Mouse (Mus musculus) liver, embryonic 15.5 days (tissue): ENCODE measurements at regions not wholly inside any gene's neighbourhood (a gene's known extent, or its start where the extent isn't known, plus 50 kb on each side); places are given as distances from the start of the nearest gene placed in this dataset.
A peak's percentile ranks its signal among the peaks of the same experiment; 100 is the strongest.

ENCODE experiments used
- ATAC-seq: fragments of 200-750 bp; cut with Nextera tagmentation; 2 replicates; pipeline ENCODE4 v1.8.0; 2017; ENCODE audit warnings: moderate number of reproducible peaks, mild to moderate bottlenecking, moderate library complexity; ENCODE audit not compliant: insufficient read depth
- H3K27ac ChIP-seq: fragments of 300-500 bp; sonication (generic); replicated peaks from 2 replicates; pipeline ENCODE4 v1.5.1; 2015; ENCODE audit warnings: mild to moderate bottlenecking, inconsistent platforms
- H3K27me3 ChIP-seq: fragments of 300-500 bp; sonication (generic); 2 replicates; pipeline ENCODE4 v1.6.1; 2015; ENCODE audit warnings: mild to moderate bottlenecking, inconsistent platforms
- H3K36me3 ChIP-seq: fragments of 300-500 bp; sonication (generic); replicated peaks from 2 replicates; pipeline ENCODE4 v1.6.1; 2015; ENCODE audit warnings: moderate library complexity, mild to moderate bottlenecking, inconsistent platforms
- H3K4me1 ChIP-seq: fragments of 300-500 bp; sonication (generic); replicated peaks from 2 replicates; pipeline ENCODE4 v1.6.1; 2015; ENCODE audit warnings: inconsistent platforms
- H3K4me2 ChIP-seq: fragments of 300-500 bp; sonication (generic); 2 replicates; pipeline ENCODE4 v1.6.1; 2015; ENCODE audit warnings: moderate library complexity, mild to moderate bottlenecking, inconsistent platforms
- H3K4me3 ChIP-seq: fragments of 300-500 bp; sonication (generic); replicated peaks from 2 replicates; pipeline ENCODE4 v1.5.1; 2015; ENCODE audit warnings: mild to moderate bottlenecking, inconsistent platforms
- H3K9ac ChIP-seq: fragments of 300-500 bp; sonication (generic); 2 replicates; pipeline ENCODE4 v1.6.1; 2015; ENCODE audit warnings: moderate library complexity, mild to moderate bottlenecking, inconsistent platforms
- H3K9me3 ChIP-seq: fragments of 300-500 bp; sonication (generic); replicated peaks from 2 replicates; pipeline ENCODE4 v1.6.1; 2016; ENCODE audit warnings: inconsistent platforms
- WGBS: fragments of 180-500 bp; shearing (Covaris S2); methylation state at CpG from one replicate; pipeline ENCODE4 v1.1.7; 2015; ENCODE audit warnings: mixed read lengths; ENCODE audit not compliant: insufficient replicate concordance; 5-methylcytosine and 5-hydroxymethylcytosine counted together

GRCm38 (mm10) chr11:114231841-114232240, 165.0 kb upstream of the Sdk2 start:
- Histone ChIP-seq H3K4me3 (no peak overlapping the region), H3K27ac (no peak overlapping the region), H3K27me3 (no peaks in the 10 kb centered on the region), H3K36me3 (no peaks in the 10 kb centered on the region), H3K9me3 (no peaks in the 10 kb centered on the region), H3K4me1 (no peaks in the 10 kb centered on the region), H3K4me2 (no peak overlapping the region), H3K9ac (no peak overlapping the region)
- no peak for ATAC-seq
- 62% methylated on average over 4 of the region's 4 CpGs for WGBS

GRCm38 (mm10) chr11:114229763-114230162, 162.9 kb upstream of the Sdk2 start:
- no peaks in the 10 kb centered on the region for H3K9me3 ChIP-seq
- H3K36me3 ChIP-seq = no peaks in the 10 kb centered on the region
- H3K4me2 ChIP-seq = no peak overlapping the region
- ATAC-seq = no peak
- no peaks in the 10 kb centered on the region for H3K4me1 ChIP-seq
- H3K9ac ChIP-seq = no peak overlapping the region
- no peak overlapping the region for H3K4me3 ChIP-seq
- no peaks in the 10 kb centered on the region for H3K27me3 ChIP-seq
- WGBS = 49% methylated on average over 8 of the region's 8 CpGs
- no peak overlapping the region for H3K27ac ChIP-seq

GRCm38 (mm10) chr11:114229196-114229595, 162.3 kb upstream of the Sdk2 start:
- H3K27me3 ChIP-seq = no peaks in the 10 kb centered on the region
- H3K4me1 ChIP-seq = no peaks in the 10 kb centered on the region
- no peak overlapping the region for H3K4me2 ChIP-seq
- H3K36me3 ChIP-seq = no peaks in the 10 kb centered on the region
- WGBS = 57% methylated on average over 6 of the region's 6 CpGs
- no peak overlapping the region for H3K9ac ChIP-seq
- no peak overlapping the region for H3K27ac ChIP-seq
- H3K9me3 ChIP-seq = no peaks in the 10 kb centered on the region
- H3K4me3 ChIP-seq = no peak overlapping the region
- ATAC-seq = no peak

GRCm38 (mm10) chr11:114226553-114226952, 159.7 kb upstream of the Sdk2 start:
- WGBS = 53% methylated on average over 13 of the region's 13 CpGs
- Histone ChIP-seq H3K27me3 (no peaks in the 10 kb centered on the region), H3K4me1 (no peaks in the 10 kb centered on the region), H3K9ac (no peak overlapping the region), H3K36me3 (no peaks in the 10 kb centered on the region), H3K4me3 (no peak overlapping the region), H3K9me3 (no peaks in the 10 kb centered on the region), H3K4me2 (no peak overlapping the region), H3K27ac (no peak overlapping the region)
- ATAC-seq = no peak

- WGBS = 57% methylated on average over 2 of the region's 2 CpGs
- no peak overlapping the region for H3K4me2 ChIP-seq
- no peak for ATAC-seq
- H3K4me1 ChIP-seq = no peaks in the 10 kb centered on the region
- no peaks in the 10 kb centered on the region for H3K9me3 ChIP-seq
- H3K9ac ChIP-seq = no peak overlapping the region
- no peak overlapping the region for H3K27ac ChIP-seq
- H3K27me3 ChIP-seq = no peaks in the 10 kb centered on the region
- no peak overlapping the region for H3K4me3 ChIP-seq
- no peaks in the 10 kb centered on the region for H3K36me3 ChIP-seq
Measured at GRCm38 (mm10) chr11:114224706-114225105, 157.9 kb upstream of the Sdk2 start.

GRCm38 (mm10) chr11:114223061-114223460, 156.2 kb upstream of the Sdk2 start:
- Histone ChIP-seq H3K27ac (no peak overlapping the region), H3K4me1 (no peaks in the 10 kb centered on the region), H3K9me3 (no peaks in the 10 kb centered on the region), H3K36me3 (no peaks in the 10 kb centered on the region), H3K4me3 (no peak overlapping the region), H3K27me3 (peaks cover 5% of the 10 kb centered on the region), H3K4me2 (no peak overlapping the region), H3K9ac (no peak overlapping the region)
- ATAC-seq = no peak
- WGBS = 62% methylated on average over 3 of the region's 3 CpGs

- Histone ChIP-seq H3K9me3 (no peaks in the 10 kb centered on the region), H3K27me3 (peaks cover 27% of the 10 kb centered on the region), H3K4me1 (no peaks in the 10 kb centered on the region), H3K4me3 (no peak overlapping the region), H3K27ac (no peak overlapping the region), H3K9ac (no peak overlapping the region), H3K4me2 (no peak overlapping the region), H3K36me3 (no peaks in the 10 kb centered on the region)
- no peak for ATAC-seq
- WGBS = 53% methylated on average over 2 of the region's 2 CpGs
Measured at GRCm38 (mm10) chr11:114220466-114220865, 153.6 kb upstream of the Sdk2 start.

- Histone ChIP-seq H3K4me1 (no peaks in the 10 kb centered on the region), H3K9me3 (no peaks in the 10 kb centered on the region), H3K9ac (no peak overlapping the region), H3K27me3 (peaks cover 27% of the 10 kb centered on the region), H3K27ac (no peak overlapping the region), H3K4me3 (no peak overlapping the region), H3K36me3 (no peaks in the 10 kb centered on the region), H3K4me2 (no peak overlapping the region)
- WGBS = 32% methylated on average over 9 of the region's 9 CpGs
- ATAC-seq = no peak
Measured at GRCm38 (mm10) chr11:114218732-114219506, 152.1 kb upstream of the Sdk2 start.

- WGBS = 6% methylated on average over 15 of the region's 15 CpGs
- Histone ChIP-seq H3K4me3 (no peak overlapping the region), H3K4me1 (no peaks in the 10 kb centered on the region), H3K9ac (no peak overlapping the region), H3K9me3 (no peaks in the 10 kb centered on the region), H3K27me3 (peaks cover 27% of the 10 kb centered on the region), H3K27ac (no peak overlapping the region), H3K4me2 (peak overlapping the region; percentile 39; the same call in 1 of the 2 replicates), H3K36me3 (no peaks in the 10 kb centered on the region)
- no peak for ATAC-seq
Measured at GRCm38 (mm10) chr11:114217245-114217757, 150.5 kb upstream of the Sdk2 start.

GRCm38 (mm10) chr11:114216493-114216892, 149.6 kb upstream of the Sdk2 start:
- H3K36me3 ChIP-seq = no peaks in the 10 kb centered on the region
- H3K9ac ChIP-seq = no peak overlapping the region
- no peak overlapping the region for H3K4me3 ChIP-seq
- H3K4me2 ChIP-seq = no peak overlapping the region
- no peak for ATAC-seq
- no peak overlapping the region for H3K27ac ChIP-seq
- no peaks in the 10 kb centered on the region for H3K9me3 ChIP-seq
- H3K27me3 ChIP-seq = peaks cover 27% of the 10 kb centered on the region
- no peaks in the 10 kb centered on the region for H3K4me1 ChIP-seq
- WGBS = 13% methylated on average over 7 of the region's 7 CpGs

GRCm38 (mm10) chr11:114215256-114215655, 148.4 kb upstream of the Sdk2 start:
- WGBS = 60% methylated on average over 8 of the region's 8 CpGs
- H3K4me2 ChIP-seq = no peak overlapping the region

GRCm38 (mm10) chr11:114212136-114212535, 145.3 kb upstream of the Sdk2 start:
- H3K27ac ChIP-seq = no peak overlapping the region
- H3K9ac ChIP-seq = no peak overlapping the region
- no peak overlapping the region for H3K4me3 ChIP-seq
- H3K27me3 ChIP-seq = peaks cover 12% of the 10 kb centered on the region
- 27% methylated on average over 2 of the region's 2 CpGs for WGBS
- H3K4me1 ChIP-seq = no peaks in the 10 kb centered on the region
- H3K36me3 ChIP-seq = no peaks in the 10 kb centered on the region
- no peak for ATAC-seq
- H3K4me2 ChIP-seq = no peak overlapping the region
- no peaks in the 10 kb centered on the region for H3K9me3 ChIP-seq

More at GRCm38 (mm10) chr11:114215256-114215655, 148.4 kb upstream of the Sdk2 start:
- ATAC-seq = no peak
- Histone ChIP-seq H3K27me3 (peaks cover 27% of the 10 kb centered on the region), H3K9me3 (no peaks in the 10 kb centered on the region), H3K4me3 (no peak overlapping the region), H3K4me1 (no peaks in the 10 kb centered on the region), H3K9ac (no peak overlapping the region), H3K36me3 (no peaks in the 10 kb centered on the region), H3K27ac (no peak overlapping the region)
